Mouse (Mus musculus): ENCODE results near the gene Rabep1. TPM values are rescaled to one million over a fixed set of nuclear protein-coding genes. Genes with fewer than 3 reads are reported as not detected.
"Not testable (repeated sequence)": the region's sequence is repeated elsewhere in the genome, so short reads cannot be mapped to it uniquely, and the experiment has no call there.

Rabep1 gene
- polyA plus RNA-seq, 1 experiment from 2014 or later, result 33.7 TPM

DNA sequence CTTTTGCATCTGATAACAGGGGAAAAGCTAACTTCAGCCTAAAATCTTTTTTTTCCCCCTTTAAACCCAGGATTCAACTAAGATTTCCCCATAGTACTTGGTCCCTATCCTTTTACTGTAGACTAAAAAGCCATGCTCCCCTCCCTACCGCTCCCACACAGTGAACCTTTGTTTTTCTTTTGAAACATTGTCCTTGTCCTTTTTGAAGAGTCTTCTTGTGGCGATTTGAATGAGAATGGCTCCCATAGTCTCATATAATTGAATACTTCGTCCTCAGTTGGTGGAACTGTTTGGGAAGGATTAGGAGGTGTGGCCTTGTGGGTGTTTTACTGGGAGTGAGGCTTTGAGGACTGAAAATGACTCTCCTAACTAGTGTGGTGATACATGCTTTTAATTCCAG, 10.7 kb upstream of the Rabep1 start:
- Histone ChIP-seq H3K36me3 (no peaks in the 10 kb centered on the region), H3K4me1 (no peaks in the 10 kb centered on the region), H3K4me3 (no peak overlapping the region), H3K4me2 (no peak overlapping the region), H3K9me3 (no peaks in the 10 kb centered on the region), H3K27me3 (no peaks in the 10 kb centered on the region), H3K9ac (no peak overlapping the region), H3K27ac (no peak overlapping the region)
- no peak for ATAC-seq (ENCODE audit: insufficient number of reproducible peaks, low FRiP score, low TSS enrichment, low read depth)
- WGBS, result 75% methylated on average over 3 of the region's 3 CpGs

DNA sequence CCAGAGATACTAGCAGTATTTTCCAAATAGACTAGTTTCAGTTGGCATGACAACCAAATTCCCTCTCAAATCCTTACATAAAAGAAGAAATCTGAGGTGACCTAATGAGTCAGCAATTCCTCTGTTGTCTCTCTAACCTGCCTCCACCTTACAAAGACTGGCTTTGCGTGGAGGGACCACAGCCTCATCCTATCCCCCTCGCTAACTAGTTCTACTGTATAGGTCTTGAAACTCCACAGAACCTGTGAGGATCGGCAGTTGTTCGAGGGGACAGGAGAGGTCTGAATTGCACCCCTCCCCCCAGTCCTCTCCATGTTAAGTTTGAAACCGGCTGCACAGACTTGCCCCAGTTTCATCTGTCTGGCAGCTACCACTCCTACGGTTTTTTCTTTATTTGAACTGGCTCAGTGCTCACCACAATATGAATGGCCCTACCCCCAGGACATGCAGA, 9.2 kb upstream of the Rabep1 start:
- Histone ChIP-seq H3K36me3 (no peaks in the 10 kb centered on the region), H3K4me3 (no peak overlapping the region), H3K9me3 (no peaks in the 10 kb centered on the region), H3K27ac (no peak overlapping the region), H3K4me1 (no peaks in the 10 kb centered on the region), H3K9ac (no peak overlapping the region), H3K27me3 (no peaks in the 10 kb centered on the region), H3K4me2 (no peak overlapping the region)
- 54% methylated on average over 6 of the region's 6 CpGs for WGBS
- ATAC-seq (ENCODE audit: insufficient number of reproducible peaks, low FRiP score, low TSS enrichment, low read depth), result no peak

- 87% methylated on average over 3 of the region's 3 CpGs for WGBS
- Histone ChIP-seq H3K27me3 (no peaks in the 10 kb centered on the region), H3K4me3 (no peak overlapping the region), H3K9ac (no peak overlapping the region), H3K36me3 (no peaks in the 10 kb centered on the region), H3K4me1 (no peaks in the 10 kb centered on the region), H3K27ac (no peak overlapping the region), H3K4me2 (no peak overlapping the region), H3K9me3 (no peaks in the 10 kb centered on the region)
- ATAC-seq (ENCODE audit: insufficient number of reproducible peaks, low FRiP score, low TSS enrichment, low read depth), result no peak
These were observed 7.5 kb upstream of the Rabep1 start for GRCm38 (mm10) chr11:70837031-70837430.

- no peak for ATAC-seq (ENCODE audit: insufficient number of reproducible peaks, low FRiP score, low TSS enrichment, low read depth)
- no peaks in the 10 kb centered on the region for H3K36me3 ChIP-seq
- WGBS, result 40% methylated on average over 2 of the region's 2 CpGs
- no peak overlapping the region for H3K27ac ChIP-seq
- H3K4me1 ChIP-seq, result peaks cover 2% of the 10 kb centered on the region; the same call in 1 of the 2 replicates
- H3K4me3 ChIP-seq, result no peak overlapping the region
- H3K4me2 ChIP-seq, result no peak overlapping the region
- H3K9ac ChIP-seq, result no peak overlapping the region
- no peaks in the 10 kb centered on the region for H3K9me3 ChIP-seq
- H3K27me3 ChIP-seq, result no peaks in the 10 kb centered on the region
These were observed 6.0 kb upstream of the Rabep1 start for GRCm38 (mm10) chr11:70838610-70839009.

DNA sequence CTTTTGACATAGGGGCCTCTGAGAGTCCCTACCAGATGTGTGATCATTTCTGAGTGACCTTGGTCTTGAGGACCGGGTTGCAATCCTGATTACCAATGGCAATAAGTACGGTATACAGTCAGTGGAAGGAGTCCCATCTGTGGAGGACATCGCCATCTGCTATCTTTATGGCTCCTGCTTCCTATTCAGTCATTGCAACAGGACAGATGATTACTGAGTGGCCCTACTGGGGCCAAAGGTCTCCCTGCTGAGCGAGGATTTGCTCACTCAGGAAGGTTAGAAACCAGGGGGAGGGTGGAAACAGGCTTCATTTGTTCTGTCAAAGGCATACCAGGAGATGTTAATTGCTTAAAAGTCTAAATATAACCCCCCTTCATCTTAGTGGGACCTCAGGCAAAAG, 1.6 kb upstream of the Rabep1 start:
- H3K36me3 ChIP-seq, result no peaks in the 10 kb centered on the region
- 55% methylated on average over 4 of the region's 4 CpGs for WGBS
- ATAC-seq (ENCODE audit: insufficient number of reproducible peaks, low FRiP score, low TSS enrichment, low read depth), result no peak
- no peak overlapping the region for H3K4me3 ChIP-seq
- H3K4me1 ChIP-seq, result peaks cover 23% of the 10 kb centered on the region
- H3K9me3 ChIP-seq, result no peaks in the 10 kb centered on the region
- no peaks in the 10 kb centered on the region for H3K27me3 ChIP-seq
- no peak overlapping the region for H3K4me2 ChIP-seq
- H3K27ac ChIP-seq, result no peak overlapping the region
- H3K9ac ChIP-seq, result no peak overlapping the region

- Histone ChIP-seq H3K9me3 (no peaks in the 10 kb centered on the region), H3K36me3 (no peaks in the 10 kb centered on the region), H3K27me3 (no peaks in the 10 kb centered on the region), H3K4me3 (peak overlapping the region; percentile 92), H3K27ac (peak overlapping the region; percentile 89), H3K4me2 (peak overlapping the region; percentile 69), H3K9ac (peak overlapping the region; percentile 20; the same call in 1 of the 2 replicates), H3K4me1 (peaks cover 23% of the 10 kb centered on the region)
- 13% methylated on average over 12 of the region's 12 CpGs for WGBS
- ATAC-seq (ENCODE audit: insufficient number of reproducible peaks, low FRiP score, low TSS enrichment, low read depth), result peak; percentile 53; the same call in 1 of the 2 replicates
These were observed 652 bp upstream of the Rabep1 start for GRCm38 (mm10) chr11:70843701-70844551.

DNA sequence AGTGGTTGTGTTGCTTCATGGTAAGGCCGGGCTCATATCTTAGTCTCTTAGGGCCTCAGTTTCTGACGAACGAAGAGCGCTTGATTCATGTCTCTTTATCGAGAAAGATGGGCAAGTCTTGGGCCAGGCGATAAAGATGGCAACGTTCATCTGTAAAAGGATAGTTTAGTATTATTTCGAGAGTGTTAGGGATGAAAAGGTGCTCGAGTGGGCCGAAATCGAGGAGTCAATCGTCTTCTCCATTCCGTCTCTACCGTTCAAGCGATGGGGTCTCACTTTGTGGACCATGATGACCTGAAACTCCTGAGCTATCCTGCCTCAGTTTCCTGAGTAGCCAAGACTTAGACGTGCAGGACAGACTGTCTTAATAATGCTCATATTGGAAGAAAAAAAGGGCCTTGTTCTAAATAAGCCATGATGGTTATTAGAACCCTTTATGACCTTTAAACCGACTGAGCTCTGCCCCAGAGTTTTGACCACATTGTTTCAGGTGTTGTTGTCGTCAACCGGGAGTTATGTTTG, 940 bp downstream of the Rabep1 start:
- Histone ChIP-seq H3K4me3 (peak overlapping the region; percentile 92), H3K4me1 (peaks cover 23% of the 10 kb centered on the region), H3K9me3 (no peaks in the 10 kb centered on the region), H3K36me3 (no peaks in the 10 kb centered on the region), H3K9ac (peak overlapping the region; percentile 78), H3K27me3 (no peaks in the 10 kb centered on the region), H3K27ac (peak overlapping the region; percentile 87; the same call in 1 of the 2 replicates), H3K4me2 (peak overlapping the region; percentile 69)
- 3% methylated on average over 19 of the region's 19 CpGs for WGBS
- ATAC-seq (ENCODE audit: insufficient number of reproducible peaks, low FRiP score, low TSS enrichment, low read depth), result no peak

GRCm38 (mm10) chr11:70846029-70846428, 1.5 kb downstream of the Rabep1 start:
- WGBS, result 45% methylated on average over 2 of the region's 2 CpGs

GRCm38 (mm10) chr11:70860371-70860770, 15.8 kb downstream of the Rabep1 start:
- Histone ChIP-seq H3K27me3 (no peaks in the 10 kb centered on the region), H3K9me3 (no peaks in the 10 kb centered on the region), H3K4me3 (no peak overlapping the region), H3K9ac (no peak overlapping the region), H3K27ac (no peak overlapping the region), H3K4me1 (no peaks in the 10 kb centered on the region), H3K36me3 (no peaks in the 10 kb centered on the region), H3K4me2 (no peak overlapping the region)
- no peak for ATAC-seq (ENCODE audit: insufficient number of reproducible peaks, low FRiP score, low TSS enrichment, low read depth)
- 88% methylated on average over 1 of the region's 1 CpGs for WGBS

More at GRCm38 (mm10) chr11:70846029-70846428, 1.5 kb downstream of the Rabep1 start:
- H3K9me3 ChIP-seq, result no peaks in the 10 kb centered on the region
- H3K36me3 ChIP-seq, result no peaks in the 10 kb centered on the region
- no peak overlapping the region for H3K27ac ChIP-seq
- no peaks in the 10 kb centered on the region for H3K27me3 ChIP-seq
- peaks cover 23% of the 10 kb centered on the region for H3K4me1 ChIP-seq
- H3K4me2 ChIP-seq, result peak overlapping the region; percentile 69
- ATAC-seq (ENCODE audit: insufficient number of reproducible peaks, low FRiP score, low TSS enrichment, low read depth), result no peak
- no peak overlapping the region for H3K9ac ChIP-seq
- peak overlapping the region; percentile 92 for H3K4me3 ChIP-seq

- not testable (repeated sequence) for H3K27me3 ChIP-seq; H3K9me3 ChIP-seq; H3K4me2 ChIP-seq; H3K27ac ChIP-seq; ATAC-seq (ENCODE audit: insufficient number of reproducible peaks, low FRiP score, low TSS enrichment, low read depth); H3K36me3 ChIP-seq; H3K4me3 ChIP-seq; H3K4me1 ChIP-seq; H3K9ac ChIP-seq
- 83% methylated on average over 2 of the region's 2 CpGs for WGBS
These were observed 18.6 kb downstream of the Rabep1 start for GRCm38 (mm10) chr11:70863204-70863603.

DNA sequence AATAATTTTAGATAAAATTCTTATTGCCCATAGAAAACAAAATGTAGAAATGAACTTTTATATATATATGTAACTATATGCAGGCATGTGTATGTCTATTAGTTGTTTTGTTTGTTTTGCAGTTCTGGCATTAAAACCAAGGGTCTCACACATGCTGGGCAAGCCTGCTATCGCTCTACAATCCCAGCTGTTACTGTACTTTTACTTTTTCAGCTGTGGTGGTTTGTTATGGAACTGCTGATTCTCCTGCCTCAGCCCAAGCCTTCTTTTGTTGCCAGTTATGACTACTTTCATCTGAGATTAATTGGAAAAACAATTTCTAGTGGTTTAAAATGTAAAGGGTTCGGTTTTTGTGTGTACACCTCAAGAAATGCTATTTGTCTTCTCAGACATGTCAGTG, 20.6 kb downstream of the Rabep1 start:
- WGBS, result 83% methylated on average over 2 of the region's 2 CpGs
- no peak overlapping the region for H3K9ac ChIP-seq
- H3K4me2 ChIP-seq, result no peak overlapping the region
- H3K9me3 ChIP-seq, result no peaks in the 10 kb centered on the region
- no peak overlapping the region for H3K27ac ChIP-seq
- no peak overlapping the region for H3K4me3 ChIP-seq
- H3K27me3 ChIP-seq, result no peaks in the 10 kb centered on the region
- H3K36me3 ChIP-seq, result no peaks in the 10 kb centered on the region
- H3K4me1 ChIP-seq, result 0 out of 2 replicates have a peak, but pooled peaks cover 4% of the 10 kb centered on the region
- no peak for ATAC-seq (ENCODE audit: insufficient number of reproducible peaks, low FRiP score, low TSS enrichment, low read depth)

DNA sequence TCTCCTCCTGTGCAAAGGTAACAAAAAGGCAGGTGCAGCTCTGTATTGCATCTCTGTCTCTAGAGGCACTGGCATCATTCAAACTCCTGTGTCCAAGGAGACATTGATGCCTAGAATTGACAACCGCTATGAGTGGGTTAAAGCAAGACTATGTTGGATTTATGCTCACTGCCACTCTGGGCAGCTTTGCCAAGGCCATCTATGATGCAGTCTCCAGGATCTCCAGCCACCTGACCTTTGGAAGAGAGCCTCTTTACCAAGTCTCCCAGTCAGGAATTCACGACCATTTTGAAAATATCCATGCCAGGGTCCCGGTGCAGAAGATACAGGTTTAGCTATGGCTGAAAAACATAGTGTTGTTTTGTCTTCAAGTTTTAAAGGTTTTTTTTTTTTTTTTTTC, 24.7 kb downstream of the Rabep1 start:
- Histone ChIP-seq H3K4me1 (peaks cover 14% of the 10 kb centered on the region; the same call in 1 of the 2 replicates), H3K27me3 (no peaks in the 10 kb centered on the region), H3K9me3 (no peaks in the 10 kb centered on the region), H3K4me3 (no peak overlapping the region), H3K9ac (no peak overlapping the region), H3K27ac (no peak overlapping the region), H3K4me2 (no peak overlapping the region), H3K36me3 (no peaks in the 10 kb centered on the region)
- ATAC-seq (ENCODE audit: insufficient number of reproducible peaks, low FRiP score, low TSS enrichment, low read depth), result no peak
- WGBS, result 84% methylated on average over 3 of the region's 3 CpGs

All from limb, embryonic 15.5 days (tissue).